Mouse (Mus musculus) lung, postnatal 0 days (tissue): ENCODE measurements at regions not wholly inside any gene's neighbourhood (a gene's known extent, or its start where the extent isn't known, plus 50 kb on each side); places are given as distances from the start of the nearest gene placed in this dataset.

Source experiments
- ATAC-seq: fragments of 200-750 bp; cut with Nextera tagmentation; 2 replicates; pipeline ENCODE4 v1.8.0; 2017; ENCODE audit warnings: moderate library complexity
- DNase-seq: peaks from one replicate; pipeline ENCODE4 v3.0.0-alpha.2; 2016; ENCODE audit warnings: low spot score
- H3K27ac ChIP-seq: fragments of 300-500 bp; sonication (generic); 2 replicates; pipeline ENCODE4 v1.5.1; 2014; ENCODE audit warnings: antibody characterized with exemption, mild to moderate bottlenecking, low read length, mixed read lengths
- H3K27me3 ChIP-seq: fragments of 300-500 bp; sonication (generic); replicated peaks from 2 replicates; pipeline ENCODE4 v1.6.1; 2014; ENCODE audit warnings: low read length, mixed read lengths; ENCODE audit not compliant: insufficient read depth
- H3K36me3 ChIP-seq: fragments of 300-500 bp; sonication (generic); 2 replicates; pipeline ENCODE4 v1.6.1; 2014; ENCODE audit warnings: low read length, mixed read lengths; ENCODE audit not compliant: insufficient read depth
- H3K4me1 ChIP-seq: fragments of 300-500 bp; sonication (generic); 2 replicates; pipeline ENCODE4 v1.6.1; 2014; ENCODE audit warnings: antibody characterized with exemption, low read depth, low read length, mixed read lengths; ENCODE audit not compliant: insufficient read depth
- H3K4me2 ChIP-seq: fragments of 300-500 bp; sonication (generic); replicated peaks from 2 replicates; pipeline ENCODE4 v1.6.1; 2014; ENCODE audit warnings: low read depth, mild to moderate bottlenecking, low read length, moderate library complexity, mixed read lengths
- H3K4me3 ChIP-seq: fragments of 300-500 bp; sonication (generic); 2 replicates; pipeline ENCODE4 v1.5.1; 2014; ENCODE audit warnings: low read depth, low read length
- H3K9ac ChIP-seq: fragments of 300-500 bp; sonication (generic); replicated peaks from 2 replicates; pipeline ENCODE4 v1.6.1; 2014; ENCODE audit warnings: low read depth, mild to moderate bottlenecking
- H3K9me3 ChIP-seq: fragments of 300-500 bp; sonication (generic); 2 replicates; pipeline ENCODE4 v1.6.1; 2016; ENCODE audit warnings: low read length, mixed read lengths
- CTCF ChIP-seq: IDR thresholded peaks from 2 replicates; pipeline ENCODE4 v1.5.1; 2016; ENCODE audit warnings: antibody characterized with exemption, mild to moderate bottlenecking
- EP300 ChIP-seq: IDR thresholded peaks from 2 replicates; pipeline ENCODE4 v1.6.1; 2016; ENCODE audit warnings: antibody characterized with exemption, mild to moderate bottlenecking, control low read depth
- WGBS: fragments of 180-500 bp; shearing (Covaris S2); extraction: QIAGEN DNeasy Blood & Tissue Kit; methylation state at CpG from one replicate; pipeline ENCODE4 v1.1.7; 2014; 5-methylcytosine and 5-hydroxymethylcytosine counted together

DNA sequence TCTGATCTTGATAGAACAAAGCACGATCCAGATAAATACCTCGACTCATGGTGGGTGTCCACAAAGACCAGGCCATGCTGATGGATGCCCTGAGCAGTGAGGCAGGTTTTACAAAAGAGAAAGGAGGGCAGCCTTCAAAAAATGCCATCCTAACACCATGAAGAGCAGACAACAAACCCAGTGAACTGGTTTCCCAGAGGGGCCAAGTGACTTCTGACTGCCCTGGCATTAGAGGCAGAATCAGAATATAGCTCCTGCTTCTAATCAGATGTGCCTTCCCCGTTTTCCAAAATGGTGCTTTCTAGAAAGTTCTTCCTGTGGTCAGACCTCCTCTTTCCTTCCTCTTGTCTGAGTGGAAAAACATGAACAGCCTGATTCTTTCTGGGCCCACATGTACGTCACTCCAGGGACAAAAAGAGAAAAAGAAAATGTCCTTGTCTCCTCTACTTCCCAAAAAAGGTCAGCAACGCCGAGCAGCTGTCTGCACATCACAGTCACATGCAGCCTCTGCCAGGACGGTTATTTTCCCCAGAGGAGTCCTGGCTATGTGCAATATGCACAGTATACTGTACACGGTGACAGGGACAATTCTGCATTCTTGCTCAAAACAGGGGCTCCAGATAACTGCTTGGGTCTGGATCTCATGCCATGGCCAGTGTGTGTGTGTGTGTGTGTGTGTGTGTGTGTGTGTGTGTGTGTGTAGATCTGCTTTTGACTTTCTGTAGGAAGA, 94.9 kb upstream of the Gm4791 start:
- WGBS: 45% methylated on average over 8 of the region's 8 CpGs
- H3K9ac ChIP-seq: no peak overlapping the region
- H3K9me3 ChIP-seq: no peaks in the 10 kb centered on the region
- no peaks in the 10 kb centered on the region for H3K4me1 ChIP-seq
- H3K27ac ChIP-seq: no peak overlapping the region
- H3K4me3 ChIP-seq: no peak overlapping the region
- no peak overlapping the region for H3K4me2 ChIP-seq
- peak; percentile 71 for ATAC-seq
- no peaks in the 10 kb centered on the region for H3K36me3 ChIP-seq
- peak; percentile 48 for DNase-seq
- H3K27me3 ChIP-seq: no peaks in the 10 kb centered on the region
- TF ChIP-seq EP300 (no peak), CTCF (no peak)

DNA sequence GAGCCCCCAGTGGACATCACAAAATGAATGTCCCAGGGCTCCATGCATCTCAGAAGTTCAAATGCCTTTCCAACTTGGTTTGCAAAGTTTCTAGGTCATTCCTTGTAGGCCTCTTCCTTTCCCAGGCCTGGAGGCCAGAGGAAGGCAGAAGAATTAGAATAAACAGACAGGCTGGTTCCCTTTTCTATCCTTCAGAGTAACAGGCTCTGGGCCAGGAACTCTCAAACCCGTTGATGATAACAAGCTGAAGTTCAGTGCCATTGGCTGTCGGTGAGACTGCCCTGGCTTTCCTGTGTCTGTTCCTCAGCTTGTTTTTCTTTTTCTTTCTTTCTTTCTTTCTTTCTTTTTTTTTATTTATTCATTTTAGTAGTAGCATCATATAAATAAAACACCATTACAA, 99.3 kb upstream of the Gm4791 start:
- 25% methylated on average over 2 of the region's 2 CpGs for WGBS
- H3K4me2 ChIP-seq: no peak overlapping the region
- H3K36me3 ChIP-seq: no peaks in the 10 kb centered on the region
- no peak for ATAC-seq
- no peak for DNase-seq
- H3K4me3 ChIP-seq: no peak overlapping the region
- no peak for TF ChIP-seq EP300
- no peak for TF ChIP-seq CTCF
- H3K27me3 ChIP-seq: no peaks in the 10 kb centered on the region
- no peak overlapping the region for H3K27ac ChIP-seq
- H3K9me3 ChIP-seq: no peaks in the 10 kb centered on the region
- no peaks in the 10 kb centered on the region for H3K4me1 ChIP-seq
- H3K9ac ChIP-seq: no peak overlapping the region

DNA sequence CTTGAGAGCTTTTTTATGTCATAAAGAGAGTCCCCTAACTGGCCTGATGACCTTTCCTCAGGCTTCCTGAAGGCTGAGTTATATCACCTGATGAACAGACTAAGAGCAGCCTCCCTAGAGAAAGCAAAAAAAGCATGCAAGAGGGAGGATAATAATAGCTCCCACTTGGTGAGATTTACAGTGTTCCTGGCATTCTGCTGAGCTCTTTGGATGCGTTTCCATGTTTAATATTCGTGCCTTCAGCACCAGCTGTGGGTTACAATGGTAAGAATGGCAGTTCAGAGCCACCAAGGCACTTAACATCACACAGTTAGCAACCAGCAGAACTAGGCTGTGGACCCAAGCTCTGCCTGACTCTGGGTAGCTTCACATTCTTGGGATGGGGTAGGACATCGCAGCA, 100.4 kb upstream of the Gm4791 start:
- WGBS: 75% methylated on average over 3 of the region's 3 CpGs
- Histone ChIP-seq H3K4me2 (no peak overlapping the region), H3K36me3 (no peaks in the 10 kb centered on the region), H3K9ac (no peak overlapping the region), H3K4me1 (no peaks in the 10 kb centered on the region), H3K27ac (no peak overlapping the region), H3K27me3 (no peaks in the 10 kb centered on the region), H3K4me3 (no peak overlapping the region), H3K9me3 (no peaks in the 10 kb centered on the region)
- ATAC-seq: no peak
- TF ChIP-seq CTCF: no peak
- TF ChIP-seq EP300: no peak
- no peak for DNase-seq

DNA sequence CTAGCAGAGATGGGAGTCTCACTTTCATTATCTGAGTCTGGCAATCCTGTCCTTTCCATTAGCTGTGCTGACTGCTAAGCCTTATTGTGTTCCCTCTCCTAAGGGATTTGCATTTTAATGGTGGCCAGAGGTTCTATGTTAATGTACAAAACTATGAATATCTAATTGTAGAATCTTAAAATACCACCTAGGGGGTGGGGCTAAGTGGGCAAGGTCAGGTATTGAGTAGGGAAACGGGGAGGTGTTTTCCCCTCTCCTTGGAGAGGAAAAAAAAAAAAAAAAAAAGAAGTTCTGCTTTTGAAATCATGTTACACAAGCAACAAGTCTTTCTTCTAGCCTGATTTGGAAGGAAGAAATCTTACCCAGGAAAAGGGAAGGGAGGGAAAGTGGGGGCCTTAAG, 106.7 kb upstream of the Gm4791 start:
- no peaks in the 10 kb centered on the region for H3K36me3 ChIP-seq
- 46% methylated on average over 1 of the region's 1 CpGs for WGBS
- H3K27me3 ChIP-seq: no peaks in the 10 kb centered on the region
- H3K4me1 ChIP-seq: no peaks in the 10 kb centered on the region
- no peak for DNase-seq
- H3K4me3 ChIP-seq: no peak overlapping the region
- H3K27ac ChIP-seq: no peak overlapping the region
- no peak overlapping the region for H3K4me2 ChIP-seq
- H3K9ac ChIP-seq: no peak overlapping the region
- no peaks in the 10 kb centered on the region for H3K9me3 ChIP-seq
- no peak for ATAC-seq
- TF ChIP-seq EP300: no peak
- TF ChIP-seq CTCF: no peak

DNA sequence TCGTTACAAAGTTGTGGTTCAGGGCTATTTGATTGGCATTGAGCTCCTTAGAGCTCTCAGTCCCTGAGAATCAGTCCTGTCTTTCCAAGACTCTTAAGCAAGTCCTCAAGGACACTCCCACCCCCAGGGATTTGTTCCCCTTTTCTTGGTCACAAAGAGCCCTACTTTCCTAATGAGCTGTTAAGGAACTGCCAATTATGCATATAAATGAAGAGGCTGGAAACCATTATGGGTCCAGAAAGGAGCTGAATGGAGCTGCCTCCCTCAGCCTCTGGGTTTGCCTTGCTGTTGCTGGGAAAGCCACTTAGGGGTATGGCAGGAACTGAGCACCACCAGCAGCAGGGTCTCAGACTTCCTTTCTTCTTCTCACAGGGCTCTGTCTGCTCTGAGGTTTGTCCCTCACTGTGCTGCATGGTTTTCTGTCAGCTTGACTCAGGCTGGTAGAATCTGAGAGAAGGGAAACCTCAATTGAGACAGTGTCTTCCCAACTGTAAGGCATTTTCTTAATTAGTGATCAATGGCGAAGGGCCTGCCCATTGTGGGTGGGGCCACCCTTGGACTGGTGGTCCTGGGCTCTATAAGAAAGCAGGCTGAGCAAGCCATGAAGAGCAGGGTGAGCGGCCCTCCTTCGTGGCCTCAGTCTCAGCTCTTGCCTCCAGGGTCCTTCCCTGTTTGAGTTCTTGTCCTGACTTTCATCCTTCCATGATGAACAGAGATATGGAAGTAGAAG, 108.4 kb upstream of the Gm4791 start:
- H3K9me3 ChIP-seq: no peaks in the 10 kb centered on the region
- no peak overlapping the region for H3K4me2 ChIP-seq
- DNase-seq: no peak
- H3K4me1 ChIP-seq: no peaks in the 10 kb centered on the region
- H3K36me3 ChIP-seq: no peaks in the 10 kb centered on the region
- ATAC-seq: no peak
- H3K27ac ChIP-seq: no peak overlapping the region
- TF ChIP-seq CTCF: no peak
- TF ChIP-seq EP300: no peak
- no peaks in the 10 kb centered on the region for H3K27me3 ChIP-seq
- 81% methylated on average over 4 of the region's 4 CpGs for WGBS
- no peak overlapping the region for H3K4me3 ChIP-seq
- no peak overlapping the region for H3K9ac ChIP-seq

DNA sequence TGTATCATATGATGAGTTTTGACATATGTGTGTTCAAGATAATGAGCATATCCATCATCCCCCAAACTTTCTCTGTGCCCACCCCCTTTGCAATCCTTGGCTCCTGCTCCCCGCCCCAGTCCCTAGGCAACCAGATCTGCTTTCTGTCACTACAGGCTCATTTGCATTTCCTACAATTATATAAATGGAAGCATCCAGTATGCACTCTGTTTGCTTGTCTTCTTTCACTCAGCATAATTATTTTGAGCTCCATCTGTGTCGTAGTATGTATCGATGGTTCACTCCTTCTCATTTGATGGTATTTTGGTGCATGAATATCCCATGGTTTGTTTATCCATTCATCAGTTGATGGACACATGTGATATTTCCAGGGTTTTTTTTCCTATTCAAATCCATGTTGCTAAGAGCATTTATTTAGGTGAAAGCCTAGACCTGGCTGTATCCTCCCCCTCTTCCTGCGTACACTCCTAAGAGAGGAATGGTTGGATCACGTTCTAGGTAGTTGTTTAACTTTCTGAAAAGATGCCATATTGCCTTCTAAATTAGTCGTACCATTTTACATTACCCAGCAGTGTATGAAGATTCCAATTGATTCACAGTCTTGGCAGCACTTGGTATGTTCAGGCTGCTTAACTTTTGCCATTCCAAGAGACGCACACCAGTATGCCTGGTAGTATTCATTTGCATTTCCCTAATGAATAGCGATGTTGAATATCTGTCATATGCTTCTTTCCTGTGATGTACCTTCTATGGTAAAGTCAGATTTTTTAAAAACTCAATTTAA, 127.1 kb upstream of the Gm4791 start:
- WGBS: 87% methylated on average over 8 of the region's 8 CpGs

More for the DNA sequence above, 127.1 kb upstream of the Gm4791 start:
- H3K4me2 ChIP-seq: no peak overlapping the region
- DNase-seq (no peak), ATAC-seq (no peak)
- no peaks in the 10 kb centered on the region for H3K9me3 ChIP-seq
- no peaks in the 10 kb centered on the region for H3K4me1 ChIP-seq
- no peak overlapping the region for H3K4me3 ChIP-seq
- H3K36me3 ChIP-seq: no peaks in the 10 kb centered on the region
- no peaks in the 10 kb centered on the region for H3K27me3 ChIP-seq
- TF ChIP-seq CTCF (no peak), EP300 (no peak)
- no peak overlapping the region for H3K9ac ChIP-seq
- H3K27ac ChIP-seq: no peak overlapping the region
